Mouse (Mus musculus): ENCODE results near the gene Jsrp1. TPM values are rescaled to one million over a fixed set of nuclear protein-coding genes. Genes with fewer than 3 reads are reported as not detected.
A peak's percentile ranks its signal among the peaks of the same experiment; 100 is the strongest.
"Not testable (repeated sequence)": the region's sequence is repeated elsewhere in the genome, so short reads cannot be mapped to it uniquely, and the experiment has no call there.

Gene Jsrp1
- polyA plus RNA-seq, 1 experiment from 2014 or later = 0.45 TPM

DNA sequence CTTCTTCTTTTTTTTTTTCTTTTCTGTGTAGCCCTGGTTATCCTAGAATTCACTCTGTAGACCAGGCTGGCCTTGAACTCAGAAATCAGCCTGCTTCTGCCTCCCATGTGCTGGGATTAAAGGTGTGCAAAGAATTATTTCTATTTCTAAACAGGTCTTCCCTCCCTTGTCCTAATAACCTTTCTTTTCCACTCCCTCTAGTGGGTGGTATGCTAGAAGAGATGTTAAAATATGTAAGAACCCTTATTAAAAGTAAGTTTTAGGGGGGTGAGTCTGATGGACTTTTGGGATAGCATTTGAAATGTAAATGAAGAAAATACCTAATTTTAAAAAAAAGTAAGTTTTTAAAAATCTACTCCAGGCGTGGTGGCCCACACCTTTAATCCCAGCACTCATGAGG, 10.0 kb upstream of the Jsrp1 start:
- H3K9me3 ChIP-seq (ENCODE audit: control insufficient read depth, low read depth, low read length) = no peaks in the 10 kb centered on the region
- peaks cover 3% of the 10 kb centered on the region; the same call in 1 of the 2 replicates for H3K36me3 ChIP-seq (ENCODE audit: control insufficient read depth, insufficient read depth, low read length)
- no peak overlapping the region for H3K27ac ChIP-seq (ENCODE audit: low read length)
- ATAC-seq (ENCODE audit: insufficient number of reproducible peaks, insufficient read depth, low FRiP score, low read depth) = no peak
- no peak overlapping the region for H3K4me3 ChIP-seq (ENCODE audit: low read depth, low read length)
- H3K4me1 ChIP-seq (ENCODE audit: control insufficient read depth, insufficient read depth, low read length) = peaks cover 7% of the 10 kb centered on the region; the same call in 1 of the 2 replicates
- H3K27me3 ChIP-seq (ENCODE audit: control insufficient read depth, insufficient read depth, low read length) = no peaks in the 10 kb centered on the region
- no peak overlapping the region for H3K9ac ChIP-seq (replicated peaks; ENCODE audit: low read depth, low read length)
- no peak overlapping the region for H3K4me2 ChIP-seq (replicated peaks; ENCODE audit: low read depth, low read length)
- 92% methylated on average over 1 of the region's 1 CpGs for WGBS

DNA sequence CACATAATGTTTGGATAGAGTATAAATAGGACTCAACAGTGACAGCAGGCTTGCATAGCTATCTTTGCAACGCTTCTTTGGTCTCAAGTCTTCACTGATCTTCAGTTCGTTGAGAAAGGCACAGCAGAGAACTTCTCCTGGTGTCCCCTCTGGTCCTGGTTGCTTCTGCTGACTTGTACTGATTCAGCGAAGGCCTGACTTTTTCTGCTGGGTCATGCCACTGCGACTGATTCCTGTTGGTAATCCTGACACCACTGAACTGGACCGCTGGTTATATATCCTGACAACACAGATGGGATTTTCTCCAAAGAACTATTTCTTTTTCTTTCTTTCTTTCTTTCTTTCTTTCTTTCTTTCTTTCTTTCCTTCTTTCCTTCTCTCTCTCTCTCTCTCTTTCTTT, 9.2 kb upstream of the Jsrp1 start:
- Histone ChIP-seq H3K4me2 (replicated peaks; ENCODE audit: low read depth, low read length) (no peak overlapping the region), H3K9me3 (ENCODE audit: control insufficient read depth, low read depth, low read length) (no peaks in the 10 kb centered on the region), H3K27ac (ENCODE audit: low read length) (no peak overlapping the region), H3K4me1 (ENCODE audit: control insufficient read depth, insufficient read depth, low read length) (0 out of 2 replicates have a peak, but pooled peaks cover under 1% of the 10 kb centered on the region), H3K27me3 (ENCODE audit: control insufficient read depth, insufficient read depth, low read length) (no peaks in the 10 kb centered on the region), H3K9ac (replicated peaks; ENCODE audit: low read depth, low read length) (no peak overlapping the region), H3K36me3 (ENCODE audit: control insufficient read depth, insufficient read depth, low read length) (no peaks in the 10 kb centered on the region), H3K4me3 (ENCODE audit: low read depth, low read length) (no peak overlapping the region)
- ATAC-seq (ENCODE audit: insufficient number of reproducible peaks, insufficient read depth, low FRiP score, low read depth) = no peak
- 89% methylated on average over 5 of the region's 5 CpGs for WGBS

DNA sequence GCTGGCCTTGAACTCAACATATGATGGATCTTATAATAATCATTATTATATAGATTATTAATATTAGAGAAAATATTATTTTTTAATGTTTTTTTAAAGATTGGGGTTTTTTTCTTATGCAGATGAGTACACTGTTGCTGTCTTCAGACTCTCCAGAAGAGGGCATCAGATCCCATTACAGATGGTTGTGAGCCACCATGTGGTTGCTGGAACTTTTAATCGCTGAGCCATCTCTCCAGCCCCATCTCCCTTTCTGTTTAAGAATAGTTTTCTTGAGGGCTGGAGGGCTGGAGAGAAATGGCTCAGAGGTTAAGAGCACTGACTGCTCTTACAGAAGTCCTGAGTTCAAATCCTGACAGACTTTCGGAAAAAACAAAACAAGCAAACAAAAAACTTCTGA, 8.7 kb upstream of the Jsrp1 start:
- Histone ChIP-seq H3K4me3 (ENCODE audit: low read depth, low read length) (no peak overlapping the region), H3K27ac (ENCODE audit: low read length) (no peak overlapping the region), H3K27me3 (ENCODE audit: control insufficient read depth, insufficient read depth, low read length) (no peaks in the 10 kb centered on the region), H3K4me1 (ENCODE audit: control insufficient read depth, insufficient read depth, low read length) (no peaks in the 10 kb centered on the region), H3K4me2 (replicated peaks; ENCODE audit: low read depth, low read length) (no peak overlapping the region), H3K9ac (replicated peaks; ENCODE audit: low read depth, low read length) (no peak overlapping the region), H3K36me3 (ENCODE audit: control insufficient read depth, insufficient read depth, low read length) (no peaks in the 10 kb centered on the region), H3K9me3 (ENCODE audit: control insufficient read depth, low read depth, low read length) (no peaks in the 10 kb centered on the region)
- ATAC-seq (ENCODE audit: insufficient number of reproducible peaks, insufficient read depth, low FRiP score, low read depth) = no peak
- WGBS = 44% methylated on average over 2 of the region's 2 CpGs

DNA sequence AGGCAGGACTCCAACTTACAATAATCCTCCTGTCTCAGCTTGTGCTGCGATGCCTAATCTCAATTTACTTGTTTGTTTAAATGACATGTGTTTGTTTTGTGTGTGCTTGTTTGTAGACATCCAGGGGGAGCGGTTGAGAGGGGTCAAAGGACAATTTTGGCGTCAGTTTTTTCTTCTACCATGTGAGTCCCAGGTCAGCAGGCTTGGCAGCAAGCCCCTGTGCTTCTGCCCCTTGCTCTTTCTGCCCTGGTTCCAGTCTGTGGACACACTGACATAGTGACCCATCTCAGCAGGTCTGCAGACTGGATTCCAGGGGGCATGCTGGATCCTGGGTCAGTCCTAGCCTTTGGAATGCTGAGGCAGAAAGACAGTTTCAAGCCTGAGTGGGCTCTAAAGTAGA, 6.1 kb upstream of the Jsrp1 start:
- WGBS = 26% methylated on average over 3 of the region's 3 CpGs
- H3K36me3 ChIP-seq (ENCODE audit: control insufficient read depth, insufficient read depth, low read length) = no peaks in the 10 kb centered on the region
- no peak overlapping the region for H3K4me3 ChIP-seq (ENCODE audit: low read depth, low read length)
- H3K4me2 ChIP-seq (replicated peaks; ENCODE audit: low read depth, low read length) = no peak overlapping the region
- H3K27ac ChIP-seq (ENCODE audit: low read length) = no peak overlapping the region
- H3K4me1 ChIP-seq (ENCODE audit: control insufficient read depth, insufficient read depth, low read length) = no peaks in the 10 kb centered on the region
- no peaks in the 10 kb centered on the region for H3K9me3 ChIP-seq (ENCODE audit: control insufficient read depth, low read depth, low read length)
- no peaks in the 10 kb centered on the region for H3K27me3 ChIP-seq (ENCODE audit: control insufficient read depth, insufficient read depth, low read length)
- no peak overlapping the region for H3K9ac ChIP-seq (replicated peaks; ENCODE audit: low read depth, low read length)
- ATAC-seq (ENCODE audit: insufficient number of reproducible peaks, insufficient read depth, low FRiP score, low read depth) = no peak

DNA sequence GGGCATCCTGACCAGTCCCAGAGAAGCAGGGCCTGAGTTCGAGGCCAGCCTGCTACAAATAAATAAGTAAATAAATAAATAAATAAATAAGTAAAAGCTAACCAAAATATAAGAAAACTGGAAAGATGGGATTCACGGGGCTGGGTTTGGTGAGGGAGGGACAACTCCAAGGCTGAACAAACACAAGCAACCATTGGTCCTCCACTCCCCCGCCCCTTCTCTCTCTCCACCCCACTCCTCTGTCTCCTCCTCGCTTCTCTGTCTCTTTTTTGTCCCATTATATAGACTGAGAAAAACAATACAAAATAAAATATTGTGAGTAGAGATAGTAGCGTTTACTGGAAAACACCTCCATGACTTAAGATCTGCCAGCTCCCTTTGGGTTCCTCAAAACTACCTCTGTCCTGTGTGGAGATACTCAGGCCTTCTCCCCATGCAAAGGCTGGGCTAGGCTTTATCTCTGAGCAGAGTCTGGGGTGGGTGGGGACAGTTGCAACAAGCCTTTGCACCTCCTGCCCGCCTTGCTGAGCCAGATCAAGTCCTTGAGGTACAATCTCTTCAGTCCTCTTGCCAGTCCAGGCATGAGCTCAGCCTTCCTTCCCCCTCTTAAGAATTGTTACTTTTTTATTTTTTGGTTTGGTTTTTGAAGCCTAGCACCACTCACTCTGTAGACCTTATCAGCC, 5.4 kb upstream of the Jsrp1 start:
- no peak overlapping the region for H3K4me3 ChIP-seq (ENCODE audit: low read depth, low read length)
- H3K36me3 ChIP-seq (ENCODE audit: control insufficient read depth, insufficient read depth, low read length) = no peaks in the 10 kb centered on the region
- H3K9me3 ChIP-seq (ENCODE audit: control insufficient read depth, low read depth, low read length) = no peaks in the 10 kb centered on the region
- H3K9ac ChIP-seq (replicated peaks; ENCODE audit: low read depth, low read length) = no peak overlapping the region
- no peak overlapping the region for H3K4me2 ChIP-seq (replicated peaks; ENCODE audit: low read depth, low read length)
- peak; percentile 70; the same call in 1 of the 2 replicates for ATAC-seq (ENCODE audit: insufficient number of reproducible peaks, insufficient read depth, low FRiP score, low read depth)
- H3K27me3 ChIP-seq (ENCODE audit: control insufficient read depth, insufficient read depth, low read length) = no peaks in the 10 kb centered on the region
- WGBS = 46% methylated on average over 6 of the region's 6 CpGs
- H3K4me1 ChIP-seq (ENCODE audit: control insufficient read depth, insufficient read depth, low read length) = no peaks in the 10 kb centered on the region
- no peak overlapping the region for H3K27ac ChIP-seq (ENCODE audit: low read length)

DNA sequence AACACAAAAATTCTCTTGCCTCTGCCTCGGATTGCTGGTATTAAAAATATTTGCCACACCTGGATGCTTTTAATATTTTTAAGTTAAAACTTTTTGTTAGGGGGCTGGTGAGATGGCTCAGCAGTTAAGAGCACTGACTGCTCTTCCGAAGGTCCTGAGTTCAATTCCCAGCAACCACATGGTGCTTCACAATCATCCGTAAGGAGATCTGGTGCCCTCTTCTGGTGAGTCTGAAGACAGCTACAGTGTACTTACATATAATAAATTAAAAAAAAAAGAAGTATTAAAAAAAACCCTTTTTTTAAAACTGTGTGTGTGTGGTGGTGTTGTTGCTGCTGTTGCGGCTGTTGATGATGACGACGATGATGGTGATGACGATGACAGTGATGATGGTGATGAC, 4.7 kb upstream of the Jsrp1 start:
- H3K27ac ChIP-seq (ENCODE audit: low read length); H3K4me2 ChIP-seq (replicated peaks; ENCODE audit: low read depth, low read length); H3K9ac ChIP-seq (replicated peaks; ENCODE audit: low read depth, low read length); ATAC-seq (ENCODE audit: insufficient number of reproducible peaks, insufficient read depth, low FRiP score, low read depth); H3K36me3 ChIP-seq (ENCODE audit: control insufficient read depth, insufficient read depth, low read length); H3K4me3 ChIP-seq (ENCODE audit: low read depth, low read length); H3K9me3 ChIP-seq (ENCODE audit: control insufficient read depth, low read depth, low read length); H3K27me3 ChIP-seq (ENCODE audit: control insufficient read depth, insufficient read depth, low read length); H3K4me1 ChIP-seq (ENCODE audit: control insufficient read depth, insufficient read depth, low read length): not testable (repeated sequence)
- 83% methylated on average over 7 of the region's 7 CpGs for WGBS

DNA sequence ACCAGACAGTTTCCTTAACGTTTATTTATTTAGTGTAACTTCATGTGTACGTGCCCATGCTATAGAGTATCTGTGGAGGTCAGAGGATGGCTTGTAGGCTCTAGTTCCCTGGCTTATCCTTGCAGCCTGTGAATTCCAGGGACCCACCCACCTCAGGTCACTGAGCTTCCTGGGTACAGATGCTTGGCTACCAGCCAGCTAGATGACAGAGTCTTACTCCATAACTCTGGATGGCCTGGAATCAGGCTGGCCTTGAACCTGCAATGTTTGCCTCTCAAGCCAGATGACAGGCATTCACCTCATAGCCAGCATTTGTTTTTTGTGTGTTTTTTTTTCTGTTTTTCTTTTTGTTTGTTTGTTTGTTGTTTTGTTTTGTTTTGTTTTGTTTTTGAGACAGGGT, 3.9 kb upstream of the Jsrp1 start:
- WGBS = 53% methylated on average over 2 of the region's 2 CpGs
- Histone ChIP-seq H3K4me3 (ENCODE audit: low read depth, low read length) (no peak overlapping the region), H3K9me3 (ENCODE audit: control insufficient read depth, low read depth, low read length) (no peaks in the 10 kb centered on the region), H3K36me3 (ENCODE audit: control insufficient read depth, insufficient read depth, low read length) (no peaks in the 10 kb centered on the region), H3K9ac (replicated peaks; ENCODE audit: low read depth, low read length) (no peak overlapping the region), H3K4me2 (replicated peaks; ENCODE audit: low read depth, low read length) (no peak overlapping the region), H3K27ac (ENCODE audit: low read length) (no peak overlapping the region), H3K27me3 (ENCODE audit: control insufficient read depth, insufficient read depth, low read length) (no peaks in the 10 kb centered on the region), H3K4me1 (ENCODE audit: control insufficient read depth, insufficient read depth, low read length) (no peaks in the 10 kb centered on the region)
- no peak for ATAC-seq (ENCODE audit: insufficient number of reproducible peaks, insufficient read depth, low FRiP score, low read depth)

DNA sequence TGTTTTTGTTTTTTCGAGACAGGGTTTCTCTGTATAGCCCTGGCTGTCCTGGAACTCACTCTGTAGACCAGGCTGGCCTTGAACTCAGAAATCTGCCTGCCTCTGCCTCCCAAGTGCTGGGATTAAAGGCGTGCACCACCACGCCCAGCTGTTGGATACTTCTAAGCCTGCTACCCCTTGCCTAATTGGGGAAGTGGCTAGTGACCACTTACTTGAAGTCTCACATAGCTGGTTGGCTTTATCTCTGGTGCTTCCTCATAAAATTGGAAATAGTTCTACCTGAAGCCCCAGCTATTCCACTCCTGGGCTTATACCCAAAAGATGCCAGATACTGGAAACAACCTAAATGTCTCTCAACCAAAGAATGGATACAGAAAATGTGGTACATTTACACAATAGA, 3.0 kb upstream of the Jsrp1 start:
- ATAC-seq (ENCODE audit: insufficient number of reproducible peaks, insufficient read depth, low FRiP score, low read depth); H3K27ac ChIP-seq (ENCODE audit: low read length); H3K27me3 ChIP-seq (ENCODE audit: control insufficient read depth, insufficient read depth, low read length); H3K4me2 ChIP-seq (replicated peaks; ENCODE audit: low read depth, low read length); H3K9ac ChIP-seq (replicated peaks; ENCODE audit: low read depth, low read length); H3K4me1 ChIP-seq (ENCODE audit: control insufficient read depth, insufficient read depth, low read length); H3K9me3 ChIP-seq (ENCODE audit: control insufficient read depth, low read depth, low read length); H3K36me3 ChIP-seq (ENCODE audit: control insufficient read depth, insufficient read depth, low read length); H3K4me3 ChIP-seq (ENCODE audit: low read depth, low read length): not testable (repeated sequence)
- 78% methylated on average over 3 of the region's 3 CpGs for WGBS

DNA sequence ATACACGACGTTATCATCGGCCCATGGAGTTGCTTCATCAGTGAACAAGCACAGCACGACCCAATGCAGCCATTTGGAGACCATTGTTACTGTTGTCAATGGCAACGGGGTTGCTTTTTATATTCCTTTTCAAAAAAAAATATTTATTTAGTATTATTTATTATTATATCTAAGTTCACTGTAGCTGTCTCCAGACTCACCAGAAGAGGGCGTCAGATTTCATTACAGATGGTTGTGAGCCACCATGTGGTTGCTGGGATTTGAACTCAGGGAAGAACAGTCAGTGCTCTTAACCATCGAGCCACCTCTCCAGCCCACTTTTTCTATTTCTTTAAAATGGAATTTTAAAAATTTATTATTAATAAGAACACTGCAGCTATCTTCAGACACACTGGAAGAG, 1.5 kb upstream of the Jsrp1 start:
- H3K4me2 ChIP-seq (replicated peaks; ENCODE audit: low read depth, low read length) = no peak overlapping the region
- H3K27ac ChIP-seq (ENCODE audit: low read length) = no peak overlapping the region
- no peaks in the 10 kb centered on the region for H3K9me3 ChIP-seq (ENCODE audit: control insufficient read depth, low read depth, low read length)
- H3K36me3 ChIP-seq (ENCODE audit: control insufficient read depth, insufficient read depth, low read length) = no peaks in the 10 kb centered on the region
- no peak overlapping the region for H3K4me3 ChIP-seq (ENCODE audit: low read depth, low read length)
- H3K9ac ChIP-seq (replicated peaks; ENCODE audit: low read depth, low read length) = no peak overlapping the region
- H3K4me1 ChIP-seq (ENCODE audit: control insufficient read depth, insufficient read depth, low read length) = 0 out of 2 replicates have a peak, but pooled peaks cover 2% of the 10 kb centered on the region
- ATAC-seq (ENCODE audit: insufficient number of reproducible peaks, insufficient read depth, low FRiP score, low read depth) = no peak
- no peaks in the 10 kb centered on the region for H3K27me3 ChIP-seq (ENCODE audit: control insufficient read depth, insufficient read depth, low read length)
- WGBS = 65% methylated on average over 7 of the region's 7 CpGs
